Mouse (Mus musculus) thymus, adult 18-20 months (tissue): ENCODE measurements at regions not wholly inside any gene's neighbourhood (a gene's known extent, or its start where the extent isn't known, plus 50 kb on each side); places are given as distances from the start of the nearest gene placed in this dataset.

Experiments used
- DNase-seq, 2 experiments: peaks; one replicate each; pipeline ENCODE4 v3.0.0; 2022; ENCODE audit warnings: mixed read lengths in 2 of 2

GRCm38 (mm10) chr2:178838571-178838970, 408.2 kb downstream of the Cdh26 start:
- DNase-seq: no peak

DNA sequence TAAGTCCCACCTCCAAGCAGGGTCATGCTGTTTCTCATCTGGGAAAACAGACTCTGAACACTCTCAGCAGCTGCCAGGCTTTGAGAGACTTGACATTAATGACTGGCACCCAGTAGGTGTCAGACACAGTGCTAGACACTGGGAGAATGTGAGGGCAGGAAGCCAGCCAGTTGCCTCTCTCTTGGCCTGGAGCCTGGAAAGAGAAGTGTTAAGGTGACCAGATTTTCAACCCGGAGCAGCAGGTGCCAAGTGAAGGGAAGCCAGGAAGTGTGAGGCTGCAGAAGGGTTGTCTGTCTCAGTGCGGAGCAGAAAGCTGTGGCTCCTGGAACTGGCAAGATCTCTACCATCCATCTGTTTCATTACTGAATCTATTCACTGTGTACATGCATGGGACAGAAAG, 410.6 kb downstream of the Cdh26 start:
- no peak for DNase-seq

DNA sequence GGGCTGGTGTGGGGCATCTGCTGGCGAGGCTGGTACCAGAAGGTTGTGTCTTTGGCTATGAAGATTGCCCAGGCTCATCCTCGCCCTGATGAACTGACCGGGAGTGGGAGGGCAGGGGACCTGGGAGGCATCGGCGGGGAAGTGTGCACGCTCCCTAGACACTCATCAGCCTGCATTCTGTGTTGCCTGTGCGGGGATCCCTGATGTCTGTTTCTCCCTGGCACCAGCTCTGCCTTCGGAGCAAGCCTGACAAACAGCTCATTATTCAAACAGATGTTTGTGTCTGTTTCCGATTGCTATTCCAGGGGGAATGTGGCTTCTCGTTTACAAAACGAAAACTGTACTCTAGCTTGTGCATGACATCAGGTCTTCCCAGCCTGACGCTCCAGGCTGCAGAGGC, 412.3 kb downstream of the Cdh26 start:
- no peak for DNase-seq

- no peak for DNase-seq
Measured at GRCm38 (mm10) chr2:178843458-178843857, 413.1 kb downstream of the Cdh26 start.

DNA sequence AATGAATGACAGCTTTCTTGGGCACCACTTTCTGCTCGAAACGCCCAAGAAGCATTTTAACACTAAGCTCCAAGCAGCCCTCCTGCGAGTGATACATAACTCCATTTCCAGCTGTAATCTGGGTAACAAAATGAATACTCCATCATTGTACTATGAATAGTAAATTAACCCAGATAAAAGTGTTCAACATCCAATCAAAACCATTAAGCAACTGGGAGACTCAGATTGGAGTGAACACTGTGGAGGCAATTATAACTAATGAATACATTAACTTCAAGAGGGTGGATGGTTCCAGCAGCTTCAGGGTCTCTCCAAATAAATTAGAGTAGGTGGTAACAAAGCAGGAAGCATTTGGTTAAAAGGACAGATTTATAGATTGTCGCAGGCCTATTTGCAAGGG, 414.2 kb downstream of the Cdh26 start:
- DNase-seq: no peak

GRCm38 (mm10) chr2:178850320-178850719, 420.0 kb downstream of the Cdh26 start:
- DNase-seq: no peak

GRCm38 (mm10) chr2:178850769-178851168, 420.4 kb downstream of the Cdh26 start:
- no peak for DNase-seq

DNA sequence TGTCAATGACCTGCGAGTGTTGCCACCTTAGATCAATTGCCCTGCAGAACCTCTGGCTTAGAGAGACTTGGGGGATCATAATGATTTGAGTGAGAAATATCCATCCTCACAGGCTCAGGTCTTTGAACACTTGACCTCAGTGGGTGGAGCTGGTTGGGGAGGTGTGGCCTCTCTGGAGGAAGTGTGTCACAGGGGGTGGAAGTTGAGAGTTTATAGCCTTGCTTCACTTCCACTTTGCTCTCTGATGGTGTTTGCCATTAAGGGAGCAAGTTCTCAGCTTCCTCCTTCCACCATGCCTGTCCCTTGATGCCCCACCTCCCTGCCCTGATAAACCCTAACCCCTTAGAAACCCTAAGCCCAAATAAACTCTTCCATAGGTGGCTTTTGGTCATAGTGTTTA, 423.7 kb downstream of the Cdh26 start:
- no peak for DNase-seq

- no peak for DNase-seq
Measured at GRCm38 (mm10) chr2:178854760-178855159, 424.4 kb downstream of the Cdh26 start.

GRCm38 (mm10) chr2:178862620-178863019, 432.3 kb downstream of the Cdh26 start:
- no peak for DNase-seq

GRCm38 (mm10) chr2:178867086-178867485, 436.8 kb downstream of the Cdh26 start:
- no peak for DNase-seq

GRCm38 (mm10) chr2:178869160-178869559, 438.8 kb downstream of the Cdh26 start:
- DNase-seq: no peak

DNA sequence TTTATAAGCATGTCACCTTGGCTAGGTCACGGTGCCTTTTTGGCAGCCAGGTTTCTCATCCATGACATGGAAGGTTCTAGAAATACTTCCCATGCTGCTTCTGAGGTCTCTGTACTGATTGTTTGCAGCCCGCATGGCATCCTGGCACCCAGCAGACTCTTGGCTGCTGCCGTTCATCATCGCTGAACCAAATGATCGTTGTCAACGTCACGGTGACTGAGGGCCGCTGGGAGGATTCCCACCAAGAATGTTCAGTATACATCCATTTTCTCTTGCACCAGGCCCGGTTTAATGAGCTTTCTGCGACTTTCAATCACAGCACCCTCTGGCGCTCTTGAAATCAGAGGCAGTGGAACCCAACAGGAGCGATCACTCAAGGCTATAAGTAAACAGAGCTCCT, 448.1 kb downstream of the Cdh26 start:
- DNase-seq: no peak

- DNase-seq: no peak
Measured at GRCm38 (mm10) chr2:178885686-178886085, 455.4 kb downstream of the Cdh26 start.

DNA sequence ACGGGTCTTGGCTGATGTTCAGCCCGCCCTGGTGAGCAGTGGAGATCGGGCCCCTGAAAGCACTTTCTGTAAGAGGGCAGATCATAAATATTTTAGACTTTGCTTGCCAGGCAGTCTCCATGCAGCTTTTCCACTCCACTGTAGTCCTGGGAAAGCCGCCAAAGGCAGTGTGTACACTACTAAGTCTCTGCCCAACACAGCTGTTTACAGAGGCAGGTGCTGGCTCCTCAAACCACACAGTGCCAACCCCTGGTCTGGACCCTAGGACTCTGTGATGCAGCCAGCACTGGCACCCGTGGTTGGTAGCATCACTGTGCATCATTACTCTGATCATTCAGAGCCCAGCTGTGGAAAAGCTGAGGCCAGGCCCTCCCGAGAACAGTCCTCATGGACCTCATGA, 458.4 kb downstream of the Cdh26 start:
- DNase-seq: no peak

- DNase-seq: no peak
Measured at GRCm38 (mm10) chr2:178902397-178902796, 472.1 kb downstream of the Cdh26 start.

DNA sequence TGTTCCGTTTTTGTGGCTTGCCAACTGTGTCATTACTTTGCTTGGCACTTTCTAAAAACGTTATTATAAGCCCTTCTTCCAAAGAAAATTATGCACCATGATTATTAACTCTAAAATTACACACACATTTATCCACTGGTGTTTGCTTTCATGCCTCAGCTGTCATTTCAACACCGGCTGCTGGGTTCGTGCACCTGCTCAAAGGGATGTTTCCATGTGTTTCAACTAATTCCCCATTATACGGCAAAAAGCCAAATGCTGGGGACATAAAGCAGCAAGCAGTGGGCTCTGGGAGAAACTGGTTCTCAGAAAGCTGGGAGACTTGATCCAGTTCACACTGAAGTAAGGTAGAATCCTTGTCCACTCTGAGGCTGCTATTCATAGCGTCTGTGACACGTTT, 479.0 kb downstream of the Cdh26 start:
- DNase-seq: no peak

GRCm38 (mm10) chr2:178911646-178912045, 481.3 kb downstream of the Cdh26 start:
- no peak for DNase-seq

GRCm38 (mm10) chr2:178916316-178917033, 486.1 kb downstream of the Cdh26 start:
- no peak for DNase-seq

DNA sequence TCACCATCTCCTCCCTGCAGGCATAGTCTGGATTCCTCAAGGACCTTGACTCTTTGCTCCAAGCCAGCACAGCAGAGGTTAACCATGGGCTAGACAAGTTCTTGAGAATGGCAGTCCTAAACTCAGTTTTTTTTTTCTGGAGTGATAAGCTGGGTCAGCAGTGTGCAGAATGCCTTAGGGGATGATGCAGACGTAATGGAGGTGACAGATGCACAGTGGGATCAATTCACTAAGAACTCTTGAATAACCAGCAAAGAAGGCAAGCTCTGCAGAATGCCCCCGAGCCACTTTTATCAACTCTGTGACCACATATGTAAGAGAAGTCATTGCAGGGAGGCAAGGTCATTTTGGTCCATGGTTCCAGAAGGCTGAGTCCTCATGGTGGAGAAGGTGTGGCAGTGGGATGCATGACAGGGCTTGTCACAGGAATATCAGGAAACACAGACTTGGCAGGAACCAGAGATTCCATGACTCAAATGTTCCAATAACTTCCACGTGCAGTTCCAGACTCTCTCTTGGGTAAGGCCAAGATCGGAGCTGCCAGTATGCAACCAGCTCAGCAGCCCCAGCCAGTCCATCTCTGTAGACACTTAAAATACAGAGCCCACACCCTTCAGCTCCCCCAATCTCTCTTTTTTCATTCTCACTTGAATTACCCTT, 494.3 kb downstream of the Cdh26 start:
- DNase-seq: no peak

- no peak for DNase-seq
Measured at GRCm38 (mm10) chr2:178927038-178927660, 496.8 kb downstream of the Cdh26 start.

- DNase-seq: no peak
Measured at GRCm38 (mm10) chr2:178929033-178929432, 498.7 kb downstream of the Cdh26 start.

GRCm38 (mm10) chr2:178930125-178930524, 499.8 kb downstream of the Cdh26 start:
- DNase-seq: no peak

GRCm38 (mm10) chr2:178948471-178948870, 493.8 kb upstream of the Cdh4 start:
- DNase-seq: no peak
